Mouse (Mus musculus): ENCODE results near the gene D930007J09Rik. TPM values are rescaled to one million over a fixed set of nuclear protein-coding genes. Genes with fewer than 3 reads are reported as not detected.
A peak's percentile ranks its signal among the peaks of the same experiment; 100 is the strongest.

Gene D930007J09Rik
- polyA plus RNA-seq, 1 experiment from 2014 or later = not detected

- H3K36me3 ChIP-seq = no peaks in the 10 kb centered on the region
- H3K9ac ChIP-seq = no peak overlapping the region
- H3K4me1 ChIP-seq = no peaks in the 10 kb centered on the region
- ATAC-seq (ENCODE audit: low FRiP score) = no peak
- no peak overlapping the region for H3K4me2 ChIP-seq (replicated peaks)
- H3K27ac ChIP-seq = no peak overlapping the region
- WGBS = 72% methylated on average over 3 of the region's 3 CpGs
- H3K27me3 ChIP-seq = no peaks in the 10 kb centered on the region
- no peak overlapping the region for H3K4me3 ChIP-seq
- H3K9me3 ChIP-seq (replicated peaks) = no peaks in the 10 kb centered on the region
Observed at GRCm38 (mm10) chr13:32831505-32832273, 29.0 kb upstream of the D930007J09Rik start.

- WGBS = 90% methylated on average over 4 of the region's 4 CpGs
- no peak overlapping the region for H3K9ac ChIP-seq
- H3K9me3 ChIP-seq (replicated peaks) = no peaks in the 10 kb centered on the region
- no peak overlapping the region for H3K4me3 ChIP-seq
- no peak for ATAC-seq (ENCODE audit: low FRiP score)
- no peaks in the 10 kb centered on the region for H3K4me1 ChIP-seq
- no peaks in the 10 kb centered on the region for H3K27me3 ChIP-seq
- H3K27ac ChIP-seq = no peak overlapping the region
- H3K4me2 ChIP-seq (replicated peaks) = no peak overlapping the region
- H3K36me3 ChIP-seq = no peaks in the 10 kb centered on the region
Observed at GRCm38 (mm10) chr13:32828886-32829285, 26.2 kb upstream of the D930007J09Rik start.

GRCm38 (mm10) chr13:32827951-32828350, 25.3 kb upstream of the D930007J09Rik start:
- H3K36me3 ChIP-seq = no peaks in the 10 kb centered on the region
- peak; percentile 52; the same call in 1 of the 2 replicates for ATAC-seq (ENCODE audit: low FRiP score)
- H3K9me3 ChIP-seq (replicated peaks) = no peaks in the 10 kb centered on the region
- H3K4me1 ChIP-seq = no peaks in the 10 kb centered on the region
- H3K27ac ChIP-seq = no peak overlapping the region
- H3K4me2 ChIP-seq (replicated peaks) = no peak overlapping the region
- no peaks in the 10 kb centered on the region for H3K27me3 ChIP-seq
- no peak overlapping the region for H3K9ac ChIP-seq
- no peak overlapping the region for H3K4me3 ChIP-seq
- 58% methylated on average over 4 of the region's 4 CpGs for WGBS

GRCm38 (mm10) chr13:32827111-32827822, 24.6 kb upstream of the D930007J09Rik start:
- no peaks in the 10 kb centered on the region for H3K27me3 ChIP-seq
- no peaks in the 10 kb centered on the region for H3K4me1 ChIP-seq
- 81% methylated on average over 3 of the region's 3 CpGs for whole genome bisulfite sequencing
- peak; percentile 19; the same call in 1 of the 2 replicates for ATAC-seq (ENCODE audit: low FRiP score)
- H3K4me2 ChIP-seq (replicated peaks) = no peak overlapping the region
- H3K9me3 ChIP-seq (replicated peaks) = no peaks in the 10 kb centered on the region
- no peak overlapping the region for H3K27ac ChIP-seq
- no peak overlapping the region for H3K9ac ChIP-seq
- H3K36me3 ChIP-seq = no peaks in the 10 kb centered on the region; the same call in 1 of the 2 replicates
- H3K4me3 ChIP-seq = no peak overlapping the region

- no peak overlapping the region for H3K4me3 ChIP-seq
- no peak overlapping the region for H3K9ac ChIP-seq
- 93% methylated on average over 8 of the region's 8 CpGs for WGBS
Observed at GRCm38 (mm10) chr13:32825546-32825945, 22.9 kb upstream of the D930007J09Rik start.

GRCm38 (mm10) chr13:32824377-32825330, 22.0 kb upstream of the D930007J09Rik start:
- Histone ChIP-seq H3K27ac (no peak overlapping the region), H3K36me3 (peaks cover 24% of the 10 kb centered on the region), H3K9me3 (replicated peaks) (no peaks in the 10 kb centered on the region), H3K9ac (no peak overlapping the region), H3K4me3 (no peak overlapping the region), H3K4me1 (no peaks in the 10 kb centered on the region), H3K4me2 (replicated peaks) (no peak overlapping the region), H3K27me3 (no peaks in the 10 kb centered on the region)
- WGBS = 82% methylated on average over 6 of the region's 6 CpGs
- no peak for ATAC-seq (ENCODE audit: low FRiP score)

More at GRCm38 (mm10) chr13:32825546-32825945, 22.9 kb upstream of the D930007J09Rik start:
- ATAC-seq (ENCODE audit: low FRiP score) = no peak
- Histone ChIP-seq H3K4me1 (no peaks in the 10 kb centered on the region), H3K36me3 (peaks cover 16% of the 10 kb centered on the region), H3K9me3 (replicated peaks) (no peaks in the 10 kb centered on the region), H3K27ac (no peak overlapping the region), H3K4me2 (replicated peaks) (no peak overlapping the region), H3K27me3 (no peaks in the 10 kb centered on the region)

GRCm38 (mm10) chr13:32823126-32823525, 20.5 kb upstream of the D930007J09Rik start:
- H3K9ac ChIP-seq = no peak overlapping the region
- no peak overlapping the region for H3K4me3 ChIP-seq
- H3K4me1 ChIP-seq = no peaks in the 10 kb centered on the region
- no peak for ATAC-seq (ENCODE audit: low FRiP score)
- H3K27me3 ChIP-seq = no peaks in the 10 kb centered on the region
- H3K27ac ChIP-seq = no peak overlapping the region
- whole genome bisulfite sequencing = 82% methylated on average over 6 of the region's 6 CpGs
- H3K9me3 ChIP-seq (replicated peaks) = no peaks in the 10 kb centered on the region
- peaks cover 37% of the 10 kb centered on the region for H3K36me3 ChIP-seq
- no peak overlapping the region for H3K4me2 ChIP-seq (replicated peaks)

GRCm38 (mm10) chr13:32821671-32822070, 19.0 kb upstream of the D930007J09Rik start:
- no peaks in the 10 kb centered on the region for H3K4me1 ChIP-seq

GRCm38 (mm10) chr13:32819926-32820325, 17.3 kb upstream of the D930007J09Rik start:
- H3K36me3 ChIP-seq = peaks cover 57% of the 10 kb centered on the region
- H3K4me3 ChIP-seq = no peak overlapping the region
- WGBS = 91% methylated on average over 5 of the region's 5 CpGs

More at GRCm38 (mm10) chr13:32821671-32822070, 19.0 kb upstream of the D930007J09Rik start:
- peaks cover 49% of the 10 kb centered on the region for H3K36me3 ChIP-seq
- no peak for ATAC-seq (ENCODE audit: low FRiP score)
- no peak overlapping the region for H3K9ac ChIP-seq
- no peak overlapping the region for H3K4me3 ChIP-seq
- no peak overlapping the region for H3K4me2 ChIP-seq (replicated peaks)
- 98% methylated on average over 4 of the region's 4 CpGs for WGBS
- H3K27ac ChIP-seq = no peak overlapping the region
- H3K9me3 ChIP-seq (replicated peaks) = no peaks in the 10 kb centered on the region
- H3K27me3 ChIP-seq = no peaks in the 10 kb centered on the region

GRCm38 (mm10) chr13:32819241-32819640, 16.6 kb upstream of the D930007J09Rik start:
- Histone ChIP-seq H3K27ac (no peak overlapping the region), H3K36me3 (peaks cover 59% of the 10 kb centered on the region), H3K4me2 (replicated peaks) (no peak overlapping the region), H3K9me3 (replicated peaks) (no peaks in the 10 kb centered on the region), H3K9ac (no peak overlapping the region), H3K27me3 (no peaks in the 10 kb centered on the region), H3K4me1 (no peaks in the 10 kb centered on the region), H3K4me3 (no peak overlapping the region)
- 94% methylated on average over 3 of the region's 3 CpGs for WGBS
- no peak for ATAC-seq (ENCODE audit: low FRiP score)

More at GRCm38 (mm10) chr13:32819926-32820325, 17.3 kb upstream of the D930007J09Rik start:
- Histone ChIP-seq H3K9me3 (replicated peaks) (no peaks in the 10 kb centered on the region), H3K27ac (no peak overlapping the region), H3K4me1 (no peaks in the 10 kb centered on the region), H3K4me2 (replicated peaks) (no peak overlapping the region), H3K9ac (no peak overlapping the region), H3K27me3 (no peaks in the 10 kb centered on the region)
- no peak for ATAC-seq (ENCODE audit: low FRiP score)

- Histone ChIP-seq H3K36me3 (peaks cover 28% of the 10 kb centered on the region), H3K9ac (no peak overlapping the region), H3K27me3 (no peaks in the 10 kb centered on the region), H3K4me1 (peaks cover 15% of the 10 kb centered on the region), H3K9me3 (replicated peaks) (no peaks in the 10 kb centered on the region), H3K27ac (no peak overlapping the region), H3K4me3 (no peak overlapping the region), H3K4me2 (replicated peaks) (no peak overlapping the region)
- 63% methylated on average over 3 of the region's 3 CpGs for WGBS
- no peak for ATAC-seq (ENCODE audit: low FRiP score)
Observed at GRCm38 (mm10) chr13:32807624-32808023, 5.0 kb upstream of the D930007J09Rik start.

- H3K4me3 ChIP-seq = no peak overlapping the region
- no peaks in the 10 kb centered on the region for H3K27me3 ChIP-seq
- 88% methylated on average over 7 of the region's 7 CpGs for WGBS
- no peaks in the 10 kb centered on the region for H3K9me3 ChIP-seq (replicated peaks)
- no peak for ATAC-seq (ENCODE audit: low FRiP score)
- H3K4me2 ChIP-seq (replicated peaks) = no peak overlapping the region
- H3K4me1 ChIP-seq = peaks cover 15% of the 10 kb centered on the region
- peaks cover 28% of the 10 kb centered on the region for H3K36me3 ChIP-seq
- H3K27ac ChIP-seq = no peak overlapping the region
- H3K9ac ChIP-seq = no peak overlapping the region
Observed at GRCm38 (mm10) chr13:32806820-32807219, 4.2 kb upstream of the D930007J09Rik start.
